Mouse (Mus musculus) ES-E14 (cell line): ENCODE results near the gene Ranbp2. TPM values are rescaled to one million over a fixed set of nuclear protein-coding genes. Genes with fewer than 3 reads are reported as not detected.

ENCODE experiments used
- DNase-seq: peaks from one replicate; pipeline ENCODE4 v3.0.0-alpha.2; 2013; ENCODE audit warnings: low read depth, low spot score
- H3K27ac ChIP-seq: 2 replicates; pipeline ENCODE4 v1.5.1; 2012; ENCODE audit warnings: low read depth, mild to moderate bottlenecking, low read length, moderate library complexity, mixed read lengths; ENCODE audit not compliant: poor library complexity, insufficient read depth, severe bottlenecking
- H3K36me3 ChIP-seq: 2 replicates; pipeline ENCODE4 v1.6.1; 2012; ENCODE audit warnings: mild to moderate bottlenecking, low read length, moderate library complexity, mixed read lengths; ENCODE audit not compliant: control insufficient read depth, poor library complexity, insufficient read depth, severe bottlenecking
- H3K4me1 ChIP-seq, 2 experiments: fragments of 150-350 bp in 1 of 2; sonication (generic) in 1 of 2; 2 replicates each; pipeline ENCODE4 v1.6.1; 2012; ENCODE audit warnings: low read length in 2 of 2, mild to moderate bottlenecking in 1 of 2, mixed read lengths in 1 of 2; ENCODE audit not compliant: control insufficient read depth in 2 of 2, insufficient read depth in 2 of 2, poor library complexity in 1 of 2
- H3K4me3 ChIP-seq, 2 experiments: fragments of 150-350 bp in 1 of 2; sonication (generic) in 1 of 2; 2 replicates each; pipeline ENCODE4 v1.5.1; 2012; ENCODE audit warnings: low read length in 2 of 2, low read depth in 1 of 2, mild to moderate bottlenecking in 1 of 2, mixed read lengths in 1 of 2; ENCODE audit not compliant: insufficient read depth in 1 of 2, poor library complexity in 1 of 2, severe bottlenecking in 1 of 2
- H3K9ac ChIP-seq: 2 replicates; pipeline ENCODE4 v1.6.1; 2012; ENCODE audit warnings: low read depth, mild to moderate bottlenecking, low read length, mixed read lengths; ENCODE audit not compliant: poor library complexity, insufficient read depth, severe bottlenecking
- H3K9me3 ChIP-seq: fragments of 150-350 bp; sonication (generic); 2 replicates; pipeline ENCODE4 v1.6.1; 2012; ENCODE audit warnings: low read depth, mild to moderate bottlenecking, low read length; ENCODE audit not compliant: control insufficient read depth, insufficient read depth
- CHD2 ChIP-seq: IDR thresholded peaks from 2 replicates; pipeline ENCODE4 v1.6.1; 2014; ENCODE audit warnings: mild to moderate bottlenecking, low read depth, low read length, inconsistent platforms
- HCFC1 ChIP-seq: IDR thresholded peaks from 2 replicates; pipeline ENCODE4 v1.6.1; 2012; ENCODE audit warnings: low read length, inconsistent platforms, borderline replicate concordance; ENCODE audit not compliant: insufficient read depth
- MAFK ChIP-seq: IDR thresholded peaks from 2 replicates; pipeline ENCODE4 v1.6.1; 2014; ENCODE audit warnings: mild to moderate bottlenecking, low read depth, low read length, inconsistent platforms; ENCODE audit not compliant: insufficient read depth
- ZC3H11A ChIP-seq: IDR thresholded peaks from 2 replicates; pipeline ENCODE4 v1.6.1; 2012; ENCODE audit warnings: low read depth, mild to moderate bottlenecking, inconsistent platforms, low read length, borderline replicate concordance
- ZNF384 ChIP-seq: IDR thresholded peaks from 2 replicates; pipeline ENCODE4 v1.6.1; 2012; ENCODE audit warnings: low read depth, low read length, inconsistent platforms
- in situ Hi-C, 2 experiments: fragments of 600-800 bp; cut with MboI; formaldehyde crosslinking; loops; one replicate each; pipeline ENCODE4 v1.15.1; 2025; ENCODE audit warnings: low sequenced_read_pairs in 2 of 2, inconsistent platforms in 1 of 2; ENCODE audit not compliant: unreplicated experiment in 2 of 2
- total RNA-seq: library from RNA; depleted of rRNA; stranded (reverse); fragments of 300-350 nt; gene quantifications from 2 replicates; pipeline ENCODE4 v1.2.3, GENCODE M21; 2012

Ranbp2 gene
- total RNA-seq, 1 experiment: 124 TPM

GRCm38 (mm10) chr10:58418290-58418971 is 28.3 kb upstream of the Ranbp2 start:
- TF ChIP-seq MAFK (no peak), ZC3H11A (no peak), HCFC1 (no peak), CHD2 (no peak), ZNF384 (no peak)
- DNase-seq: no peak
- H3K27ac ChIP-seq: no peak overlapping the region
- in situ Hi-C loops: no loop called here
- peaks cover 3% of the 10 kb centered on the region for H3K36me3 ChIP-seq
- H3K4me1 ChIP-seq: no peaks in the 10 kb centered on the region
- H3K9ac ChIP-seq: no peak overlapping the region
- no peak overlapping the region for H3K4me3 ChIP-seq
- no peaks in the 10 kb centered on the region for H3K9me3 ChIP-seq

- Histone ChIP-seq H3K9ac (no peak overlapping the region), H3K4me3 (no peak overlapping the region), H3K27ac (no peak overlapping the region), H3K9me3 (no peaks in the 10 kb centered on the region), H3K36me3 (no peaks in the 10 kb centered on the region), H3K4me1 (no peaks in the 10 kb centered on the region)
- TF ChIP-seq MAFK (no peak), HCFC1 (no peak), ZNF384 (no peak), CHD2 (no peak), ZC3H11A (no peak)
- in situ Hi-C loops: no loop called here
- DNase-seq: no peak
Measured at GRCm38 (mm10) chr10:58427930-58428329, 18.8 kb upstream of the Ranbp2 start.

- Histone ChIP-seq H3K9ac (peak overlapping the region; percentile 74; the same call in 1 of the 2 replicates), H3K9me3 (no peaks in the 10 kb centered on the region), H3K36me3 (no peaks in the 10 kb centered on the region), H3K4me1 (0 out of 4 replicates have a peak, but pooled peaks cover 0 to 6% of the 10 kb centered on the region in 2 experiments), H3K4me3 (peak overlapping the region; percentile 71 to 98; a peak in 3 of 4 replicates), H3K27ac (no peak overlapping the region)
- in situ Hi-C loops: no loop called here
- TF ChIP-seq ZC3H11A (no peak), CHD2 (no peak), HCFC1 (no peak), ZNF384 (no peak), MAFK (no peak)
- peak; percentile 3 for DNase-seq
Measured at GRCm38 (mm10) chr10:58445850-58446249, 870 bp upstream of the Ranbp2 start.

DNA sequence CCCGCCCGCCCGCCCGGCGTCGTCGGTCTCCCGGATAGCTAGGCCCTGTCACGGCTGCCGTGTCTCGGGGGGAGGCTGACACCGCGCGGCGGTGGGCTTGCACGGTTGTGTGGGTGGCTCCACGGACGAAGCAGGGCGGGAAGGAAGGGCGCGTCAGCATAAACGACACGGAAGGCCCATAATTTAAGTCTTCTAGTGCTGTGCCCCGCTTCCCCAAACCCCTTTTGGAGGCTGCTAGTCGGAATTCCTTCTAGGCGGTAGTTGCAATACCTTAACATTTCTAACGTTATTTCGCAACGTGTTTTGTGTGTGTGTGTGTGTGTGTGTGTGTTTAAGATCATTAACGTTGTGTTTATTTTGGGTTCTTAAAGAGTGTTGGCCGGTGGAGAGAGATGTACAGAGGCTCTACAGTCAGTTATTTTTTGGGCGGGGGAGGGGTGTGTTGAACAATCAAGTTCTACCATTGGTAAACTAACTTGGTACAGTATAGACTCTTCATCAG is 611 bp downstream of the Ranbp2 start:
- H3K27ac ChIP-seq: peak overlapping the region; percentile 82; the same call in 1 of the 2 replicates
- H3K9me3 ChIP-seq: no peaks in the 10 kb centered on the region
- 0 out of 4 replicates have a peak, but pooled peaks cover 0 to 6% of the 10 kb centered on the region in 2 experiments for H3K4me1 ChIP-seq
- no peaks in the 10 kb centered on the region for H3K36me3 ChIP-seq
- H3K4me3 ChIP-seq: peak overlapping the region; percentile 71 to 98
- peak overlapping the region; percentile 97 for H3K9ac ChIP-seq
- peak; percentile 9 for DNase-seq
- in situ Hi-C loops: no loop called here
- TF ChIP-seq ZC3H11A: no peak
- TF ChIP-seq CHD2: no peak
- no peak for TF ChIP-seq ZNF384
- TF ChIP-seq MAFK: no peak
- no peak for TF ChIP-seq HCFC1
